Mouse (Mus musculus) monocyte, adult 2 months (primary cell): ENCODE measurements around the gene Rpl11.
"Not testable (repeated sequence)": the region's sequence is repeated elsewhere in the genome, so short reads cannot be mapped to it uniquely, and the experiment has no call there.

Source experiments
- DNase-seq, 2 experiments: peaks; one replicate each; pipeline ENCODE4 v3.0.0; 2022; ENCODE audit warnings: low spot score in 2 of 2, low read depth in 1 of 2

The Rpl11 gene

DNA sequence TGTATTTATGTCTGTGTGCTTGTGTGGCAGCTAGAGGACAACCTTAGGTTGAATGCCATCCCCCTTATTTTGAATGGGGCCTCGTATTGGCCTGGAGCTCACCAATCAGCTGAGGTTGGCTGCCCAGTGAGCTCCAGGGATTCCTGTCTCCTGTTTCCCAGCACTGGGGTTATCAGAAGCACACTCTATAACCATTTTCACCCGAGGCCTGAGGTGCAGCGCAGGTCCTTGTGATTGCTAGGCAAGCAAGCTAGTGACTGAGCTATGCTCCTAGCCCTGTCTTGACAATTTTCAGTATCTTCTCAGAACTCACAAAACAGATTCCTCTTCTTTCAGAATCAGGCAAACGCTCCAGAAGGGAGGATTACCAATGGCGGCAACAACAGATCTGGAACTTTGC lies 68.7 kb downstream of the Rpl11 start:
- DNase-seq, result no peak

- no peak for DNase-seq
Measured at GRCm38 (mm10) chr4:135981524-135982063, 71.6 kb downstream of the Rpl11 start.

DNA sequence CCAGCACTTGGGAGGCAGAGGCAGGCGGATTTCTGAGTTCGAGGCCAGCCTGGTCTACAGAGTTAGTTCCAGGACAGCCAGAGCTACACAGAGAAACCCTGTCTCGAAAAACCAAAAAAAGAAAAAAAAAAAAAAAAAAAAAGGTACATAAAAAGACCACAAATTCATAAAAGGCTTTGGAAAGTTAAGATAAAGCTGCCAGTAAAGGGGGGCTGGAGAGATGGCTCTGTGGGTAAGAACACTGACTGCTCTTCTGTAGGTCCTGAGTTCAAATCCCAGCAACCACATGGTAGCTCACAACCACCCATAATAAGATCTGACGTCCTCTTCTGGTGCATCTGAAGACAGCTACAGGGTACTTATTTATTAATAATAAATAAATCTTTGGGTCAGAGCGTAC lies 73.0 kb downstream of the Rpl11 start:
- DNase-seq, result not testable (repeated sequence)
